Mouse (Mus musculus): ENCODE data around the gene Sgta. TPM values are rescaled to one million over a fixed set of nuclear protein-coding genes. Genes with fewer than 3 reads are reported as not detected.

Sgta gene
- total RNA-seq, 4 experiments from 2014 or later: 165 to 176 (median 169) TPM

Small RNA genes within 50 kb of the gene (microRNA-seq; reads per million reads assigned to microRNA genes)
- gene Mir5615-1 (0 reads per million in 2 experiments), gene Mir5615-2 (0 reads per million in 2 experiments)

Other genes starting within 250 kb of the Sgta start
- 1 to 10 TPM; 5.1 to 9.7 (median 6.2) TPM for gene Jsrp1, start 246.7 kb downstream of the Sgta start, total RNA-seq (2022)
- 100 to 1,000 TPM; 505 to 586 (median 560) TPM for gene Oaz1, start 233.5 kb downstream of the Sgta start, total RNA-seq (2022)
- 10 to 100 TPM; 46.4 to 64.4 (median 48.1) TPM for gene Lingo3, start 216.1 kb downstream of the Sgta start, total RNA-seq (2022)
- gene Lsm7, start 205.0 kb downstream of the Sgta start, total RNA-seq (2022): 10 to 100 TPM; 35.4 to 57.9 (median 48.2) TPM
- gene Sppl2b, start 204.9 kb downstream of the Sgta start, total RNA-seq (2022): 10 to 100 TPM; 42.1 to 52.3 (median 46.0) TPM
- under 1 TPM; 0.22 to 0.60 (median 0.39) TPM for gene Tmprss9, start 188.3 kb downstream of the Sgta start, total RNA-seq (2022)
- 100 to 1,000 TPM; 106 to 147 (median 124) TPM for gene Timm13, start 159.2 kb downstream of the Sgta start, total RNA-seq (2022)
- gene Lmnb2, start 141.9 kb downstream of the Sgta start, total RNA-seq (2022): 10 to 100 TPM; 17.6 to 21.2 (median 20.1) TPM
- 10 to 100 TPM; 13.8 to 24.0 (median 20.6) TPM for gene Gadd45b, start 130.1 kb downstream of the Sgta start, total RNA-seq (2022)
- 100 to 1,000 TPM; 204 to 252 (median 224) TPM for gene Gng7, start 45.2 kb downstream of the Sgta start, total RNA-seq (2022)
- 100 to 1,000 TPM; 115 to 131 (median 118) TPM for gene Diras1, start 34.5 kb downstream of the Sgta start, total RNA-seq (2022)
- 10 to 100 TPM; 53.9 to 58.9 (median 56.4) TPM for gene Slc39a3, start 22.8 kb downstream of the Sgta start, total RNA-seq (2022)
- 10 to 100 TPM; 37.2 to 47.4 (median 43.3) TPM for gene Thop1, start 9.9 kb upstream of the Sgta start, total RNA-seq (2022)
- under 1 TPM in 3 of 4 experiments, not detected in 1; 0.28 to 0.48 (median 0.37) TPM for gene Creb3l3, start 38.7 kb upstream of the Sgta start, total RNA-seq (2022)
- 100 to 1,000 TPM; 121 to 132 (median 126) TPM for gene Map2k2, start 45.7 kb upstream of the Sgta start, total RNA-seq (2022)
- gene Zbtb7a, start 75.0 kb upstream of the Sgta start, total RNA-seq (2022): 100 to 1,000 TPM; 106 to 115 (median 112) TPM
- gene Pias4, start 107.7 kb upstream of the Sgta start, total RNA-seq (2022): 10 to 100 TPM; 22.0 to 30.4 (median 27.9) TPM
- gene Eef2, start 116.5 kb upstream of the Sgta start, total RNA-seq (2022): 100 to 1,000 TPM; 928 to 998 (median 954) TPM
- 10 to 100 TPM; 65.1 to 70.9 (median 68.9) TPM for gene Dapk3, start 122.8 kb upstream of the Sgta start, total RNA-seq (2022)
- not detected for gene 4930442H23Rik, start 123.7 kb upstream of the Sgta start, total RNA-seq (2022)
- gene Nmrk2, start 141.9 kb upstream of the Sgta start, total RNA-seq (2022): under 1 TPM in 1 of 4 experiments, not detected in 3; 0.18 TPM
- 100 to 1,000 TPM; 165 to 189 (median 171) TPM for gene Atcay, start 170.7 kb upstream of the Sgta start, total RNA-seq (2022)
- 10 to 100 TPM; 58.4 to 65.1 (median 60.8) TPM for gene Zfr2, start 173.0 kb upstream of the Sgta start, total RNA-seq (2022)
- 100 to 1,000 TPM; 167 to 192 (median 183) TPM for gene Matk, start 192.8 kb upstream of the Sgta start, total RNA-seq (2022)
- gene Mrpl54, start 206.8 kb upstream of the Sgta start, total RNA-seq (2022): 10 to 100 TPM; 39.8 to 51.5 (median 47.8) TPM
- 10 to 100 TPM; 24.3 to 38.6 (median 27.6) TPM for gene Apba3, start 206.8 kb upstream of the Sgta start, total RNA-seq (2022)
- under 1 TPM in 3 of 4 experiments, not detected in 1; 0.23 to 1.00 (median 0.27) TPM for gene Tjp3, start 231.4 kb upstream of the Sgta start, total RNA-seq (2022)
- gene Pip5k1c, start 232.8 kb upstream of the Sgta start, total RNA-seq (2022): 100 to 1,000 TPM; 355 to 367 (median 361) TPM